Mouse (Mus musculus) spleen, adult 10 weeks (tissue): ENCODE measurements around the gene Fam129c. TPM values are rescaled to one million over a fixed set of nuclear protein-coding genes. Genes with fewer than 3 reads are reported as not detected.

ENCODE experiments used
- polyA plus RNA-seq: library from polyadenylated mRNA; stranded (reverse); fragments of 350-450 nt; fragmentation: Illumina TruSeq; extraction: RNeasy Lipid Tissue Mini Kit (QIAGEN cat#74804); gene quantifications from one replicate; pipeline ENCODE4 v1.2.3, GENCODE M21; 2015; ENCODE audit warnings: low replicate concordance; ENCODE audit not compliant: insufficient read depth

The Fam129c gene
- 96.5 TPM for polyA plus RNA-seq

GRCm38 (mm10) chr8:71597451-71597850 lies at the start of gene Fam129c:
Fam129c (plus strand) TSS chr8:71597648.

GRCm38 (mm10) chr8:71558071-71558957 lies 39.1 kb upstream of the Fam129c start, which contains the start of gene Tmem221:
Tmem221 (minus strand) TSS chr8:71558871.

GRCm38 (mm10) chr8:71566501-71566900 lies 30.9 kb upstream of the Fam129c start, which contains the start of gene Nxnl1:
Nxnl1 (minus strand) TSS chr8:71566601.

GRCm38 (mm10) chr8:71568387-71568937 lies 29.0 kb upstream of the Fam129c start, which contains the start of gene Slc27a1:
Slc27a1 (plus strand) TSS chr8:71568882.

GRCm38 (mm10) chr8:71591471-71592373 lies 5.7 kb upstream of the Fam129c start, which contains the start of gene Pgls:
Pgls (plus strand) TSS chr8:71592176.

GRCm38 (mm10) chr8:71610822-71611651 lies 13.6 kb downstream of the Fam129c start, which contains the start of gene Colgalt1:
Colgalt1 (plus strand) TSS chr8:71610998.

Other genes with a start within 250 kb of the Fam129c start
- 71.6 TPM for gene Use1, start 230.8 kb upstream of the Fam129c start, polyA plus RNA-seq
- gene Ocel1, start 226.3 kb upstream of the Fam129c start, polyA plus RNA-seq = 14.9 TPM
- gene Nr2f6, start 215.7 kb upstream of the Fam129c start, polyA plus RNA-seq = 9.6 TPM
- 6.2 TPM for gene Ushbp1, start 201.8 kb upstream of the Fam129c start, polyA plus RNA-seq
- 49.8 TPM for gene Babam1, start 200.8 kb upstream of the Fam129c start, polyA plus RNA-seq
- gene Ankle1, start 191.6 kb upstream of the Fam129c start, polyA plus RNA-seq = 4.1 TPM
- gene Abhd8, start 134.0 kb upstream of the Fam129c start, polyA plus RNA-seq = 5.3 TPM
- gene Mrpl34, start 132.7 kb upstream of the Fam129c start, polyA plus RNA-seq = 16.5 TPM
- gene Dda1, start 128.4 kb upstream of the Fam129c start, polyA plus RNA-seq = 19.1 TPM
- 5.8 TPM for gene Ano8, start 111.7 kb upstream of the Fam129c start, polyA plus RNA-seq
- gene Gtpbp3, start 109.5 kb upstream of the Fam129c start, polyA plus RNA-seq = 8.0 TPM
- 52.6 TPM for gene Plvap, start 85.9 kb upstream of the Fam129c start, polyA plus RNA-seq
- 0.12 TPM for gene Ccdc194, start 71.9 kb upstream of the Fam129c start, polyA plus RNA-seq
- 78.7 TPM for gene Bst2, start 60.2 kb upstream of the Fam129c start, polyA plus RNA-seq
- 14.4 TPM for gene Mvb12a, start 54.7 kb upstream of the Fam129c start, polyA plus RNA-seq
- gene Tmem221, start 38.8 kb upstream of the Fam129c start, polyA plus RNA-seq = 4.2 TPM
- gene Nxnl1, start 31.0 kb upstream of the Fam129c start, polyA plus RNA-seq = not detected
- gene Slc27a1, start 28.8 kb upstream of the Fam129c start, polyA plus RNA-seq = 8.1 TPM
- 13.8 TPM for gene Pgls, start 5.5 kb upstream of the Fam129c start, polyA plus RNA-seq
- 124 TPM for gene Colgalt1, start 13.3 kb downstream of the Fam129c start, polyA plus RNA-seq
- gene Unc13a, start 74.1 kb downstream of the Fam129c start, polyA plus RNA-seq = 0.22 TPM
- gene Jak3, start 78.6 kb downstream of the Fam129c start, polyA plus RNA-seq = 13.5 TPM
- gene Insl3, start 91.6 kb downstream of the Fam129c start, polyA plus RNA-seq = 7.9 TPM
- gene B3gnt3, start 104.1 kb downstream of the Fam129c start, polyA plus RNA-seq = 4.4 TPM
- 65.2 TPM for gene Fcho1, start 128.1 kb downstream of the Fam129c start, polyA plus RNA-seq